Mouse (Mus musculus) lung, postnatal 25 days (tissue): Measurements from ENCODE around the gene Lrrc2.

Source experiments
- DNase-seq: peaks from one replicate; pipeline ENCODE4 v3.0.0; 2022; ENCODE audit warnings: low spot score

Lrrc2 gene

GRCm38 (mm10) chr9:110987331-110987730 lies 36.0 kb downstream of the Lrrc2 start:
- DNase-seq = no peak

- no peak for DNase-seq
These were observed 36.7 kb downstream of the Lrrc2 start for GRCm38 (mm10) chr9:110988078-110988477.

- no peak for DNase-seq
These were observed 37.8 kb downstream of the Lrrc2 start for GRCm38 (mm10) chr9:110989141-110989540.

- no peak for DNase-seq
These were observed 38.2 kb downstream of the Lrrc2 start for GRCm38 (mm10) chr9:110989543-110989942.

GRCm38 (mm10) chr9:110990204-110990603 lies 38.9 kb downstream of the Lrrc2 start, which contains the start of gene Rtp3:
Gene Rtp3, minus strand, starts transcription at chr9:110990583.
- DNase-seq = peak; percentile 75

GRCm38 (mm10) chr9:110993281-110993709 lies 42.0 kb downstream of the Lrrc2 start:
- DNase-seq = no peak

- DNase-seq = peak; percentile 92
These were observed 43.4 kb downstream of the Lrrc2 start for GRCm38 (mm10) chr9:110994716-110995172.

GRCm38 (mm10) chr9:110997245-110997644 lies 45.9 kb downstream of the Lrrc2 start:
- peak; percentile 88 for DNase-seq

GRCm38 (mm10) chr9:110999056-110999455 lies 47.7 kb downstream of the Lrrc2 start:
- DNase-seq = peak; percentile 56

- peak; percentile 73 for DNase-seq
These were observed 48.5 kb downstream of the Lrrc2 start for GRCm38 (mm10) chr9:110999856-111000255.

- DNase-seq = no peak
These were observed 50.3 kb downstream of the Lrrc2 start for GRCm38 (mm10) chr9:111001621-111002020.

GRCm38 (mm10) chr9:111003279-111003678 lies 51.9 kb downstream of the Lrrc2 start:
- no peak for DNase-seq

GRCm38 (mm10) chr9:111006544-111006943 lies 55.2 kb downstream of the Lrrc2 start:
- DNase-seq = no peak

GRCm38 (mm10) chr9:111009763-111010162 lies 58.4 kb downstream of the Lrrc2 start:
- DNase-seq = no peak

GRCm38 (mm10) chr9:111011550-111011949 lies 60.2 kb downstream of the Lrrc2 start:
- no peak for DNase-seq

GRCm38 (mm10) chr9:111012041-111012440 lies 60.7 kb downstream of the Lrrc2 start:
- peak; percentile 63 for DNase-seq

GRCm38 (mm10) chr9:111015658-111016057 lies 64.3 kb downstream of the Lrrc2 start:
- DNase-seq = no peak

- DNase-seq = no peak
These were observed 67.7 kb downstream of the Lrrc2 start, which contains the start of gene Ltf for GRCm38 (mm10) chr9:111019022-111019421. Gene Ltf, plus strand, starts transcription at chr9:111019271.

- no peak for DNase-seq
These were observed 75.4 kb downstream of the Lrrc2 start for GRCm38 (mm10) chr9:111026791-111027190.
